Mouse (Mus musculus) intestine, embryonic 16.5 days (tissue): ENCODE data around the gene Lsm11. TPM values are rescaled to one million over a fixed set of nuclear protein-coding genes. Genes with fewer than 3 reads are reported as not detected.
A peak's percentile ranks its signal among the peaks of the same experiment; 100 is the strongest.

Source experiments
- ATAC-seq: fragments of 200-750 bp; cut with Nextera tagmentation; 2 replicates; pipeline ENCODE4 v1.8.0; 2017; ENCODE audit warnings: moderate TSS enrichment, moderate library complexity
- H3K27ac ChIP-seq: fragments of 300-500 bp; sonication (generic); 2 replicates; pipeline ENCODE4 v1.5.1; 2014; ENCODE audit warnings: mild to moderate bottlenecking, low read length
- H3K27me3 ChIP-seq: fragments of 300-500 bp; sonication (generic); replicated peaks from 2 replicates; pipeline ENCODE4 v1.6.1; 2014; ENCODE audit warnings: low read length, control low read depth, mixed read lengths; ENCODE audit not compliant: control insufficient read depth, insufficient read depth
- H3K36me3 ChIP-seq: fragments of 300-500 bp; sonication (generic); 2 replicates; pipeline ENCODE4 v1.6.1; 2014; ENCODE audit warnings: low read length, control low read depth; ENCODE audit not compliant: control insufficient read depth, insufficient read depth
- H3K4me1 ChIP-seq: fragments of 300-500 bp; sonication (generic); 2 replicates; pipeline ENCODE4 v1.6.1; 2014; ENCODE audit warnings: low read length, control low read depth, mixed read lengths; ENCODE audit not compliant: control insufficient read depth, insufficient read depth
- H3K4me2 ChIP-seq: fragments of 300-500 bp; sonication (generic); 2 replicates; pipeline ENCODE4 v1.6.1; 2014; ENCODE audit warnings: low read depth, low read length, control low read depth
- H3K4me3 ChIP-seq: fragments of 300-500 bp; sonication (generic); 2 replicates; pipeline ENCODE4 v1.5.1; 2014; ENCODE audit warnings: mild to moderate bottlenecking, low read length
- H3K9ac ChIP-seq: fragments of 300-500 bp; sonication (generic); 2 replicates; pipeline ENCODE4 v1.6.1; 2014; ENCODE audit warnings: low read depth, low read length
- H3K9me3 ChIP-seq: fragments of 300-500 bp; sonication (generic); 2 replicates; pipeline ENCODE4 v1.6.1; 2016; ENCODE audit warnings: low read length, control low read depth; ENCODE audit not compliant: control insufficient read depth
- WGBS: fragments of 180-500 bp; shearing (Covaris S2); extraction: QIAGEN DNeasy Blood & Tissue Kit; methylation state at CpG from one replicate; pipeline ENCODE4 v1.1.7; 2014; 5-methylcytosine and 5-hydroxymethylcytosine counted together
- polyA plus RNA-seq: library from polyadenylated mRNA; unstranded; fragments of >200 nt; fragmentation: Nextera tagmentation; extraction: Ambion mirVana; gene quantifications from 2 replicates; pipeline ENCODE4 v1.2.1, GENCODE M21; 2015

The Lsm11 gene
- polyA plus RNA-seq, 1 experiment from 2014 or later = 4.4 TPM

GRCm38 (mm10) chr11:45966896-45967295 lies 22.2 kb upstream of the Lsm11 start:
- Histone ChIP-seq H3K36me3 (no peaks in the 10 kb centered on the region), H3K4me1 (no peaks in the 10 kb centered on the region), H3K27me3 (no peaks in the 10 kb centered on the region), H3K27ac (no peak overlapping the region), H3K4me2 (no peak overlapping the region), H3K4me3 (no peak overlapping the region), H3K9me3 (no peaks in the 10 kb centered on the region), H3K9ac (no peak overlapping the region)
- 81% methylated on average over 4 of the region's 4 CpGs for WGBS
- ATAC-seq = no peak

DNA sequence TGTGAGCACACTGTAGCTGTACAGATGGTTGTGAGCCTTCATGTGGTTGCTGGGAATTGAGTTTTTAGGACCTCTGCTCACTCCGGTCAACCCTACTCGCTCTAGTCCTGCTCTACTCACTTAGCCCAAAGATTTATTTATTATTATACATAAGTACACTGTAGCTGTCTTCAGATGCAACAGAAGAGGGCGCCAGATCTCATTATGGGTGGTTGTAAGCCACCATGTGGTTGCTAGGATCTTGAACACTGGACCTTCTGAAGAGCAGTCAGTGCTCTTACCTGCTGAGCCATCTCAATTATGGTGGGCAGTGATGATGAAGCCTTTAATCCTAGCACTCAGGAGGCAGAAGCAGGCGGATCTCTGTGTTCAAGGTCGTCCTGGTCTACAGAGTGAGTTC lies 15.3 kb upstream of the Lsm11 start:
- no peak for ATAC-seq
- WGBS = 84% methylated on average over 5 of the region's 5 CpGs
- H3K9ac ChIP-seq = no peak overlapping the region

GRCm38 (mm10) chr11:45959598-45959997 lies 14.9 kb upstream of the Lsm11 start:
- no peaks in the 10 kb centered on the region for H3K9me3 ChIP-seq
- no peak for ATAC-seq
- H3K9ac ChIP-seq = no peak overlapping the region

More for the DNA sequence above, 15.3 kb upstream of the Lsm11 start:
- Histone ChIP-seq H3K36me3 (no peaks in the 10 kb centered on the region), H3K27ac (no peak overlapping the region), H3K4me2 (no peak overlapping the region), H3K4me1 (no peaks in the 10 kb centered on the region), H3K9me3 (no peaks in the 10 kb centered on the region), H3K27me3 (no peaks in the 10 kb centered on the region), H3K4me3 (no peak overlapping the region)

GRCm38 (mm10) chr11:45955127-45955627 lies 10.4 kb upstream of the Lsm11 start, which contains the start of gene Thg1l:
Thg1l (minus strand) TSS chr11:45955494.
- Histone ChIP-seq H3K4me1 (no peaks in the 10 kb centered on the region), H3K9ac (peak within 1 kb of the TSS; percentile 73), H3K4me2 (peak within 1 kb of the TSS; percentile 76), H3K9me3 (no peaks in the 10 kb centered on the region), H3K4me3 (peak within 1 kb of the TSS; percentile 82), H3K27ac (peak within 1 kb of the TSS; percentile 68), H3K27me3 (no peaks in the 10 kb centered on the region), H3K36me3 (no peaks in the 10 kb centered on the region)
- WGBS = under 1% methylated on average over 32 of the region's 32 CpGs
- peak; percentile 100 for ATAC-seq

More at GRCm38 (mm10) chr11:45959598-45959997, 14.9 kb upstream of the Lsm11 start:
- H3K4me3 ChIP-seq = no peak overlapping the region
- 79% methylated on average over 3 of the region's 3 CpGs for WGBS
- H3K27me3 ChIP-seq = no peaks in the 10 kb centered on the region
- H3K27ac ChIP-seq = no peak overlapping the region
- H3K36me3 ChIP-seq = no peaks in the 10 kb centered on the region
- H3K4me1 ChIP-seq = no peaks in the 10 kb centered on the region
- no peak overlapping the region for H3K4me2 ChIP-seq

- H3K4me1 ChIP-seq = peaks cover 9% of the 10 kb centered on the region
- 80% methylated on average over 2 of the region's 2 CpGs for WGBS
- H3K9ac ChIP-seq = no peak overlapping the region
- no peaks in the 10 kb centered on the region for H3K27me3 ChIP-seq
- no peak overlapping the region for H3K27ac ChIP-seq
- H3K4me2 ChIP-seq = no peak overlapping the region
- H3K4me3 ChIP-seq = no peak overlapping the region
- H3K36me3 ChIP-seq = peaks cover 7% of the 10 kb centered on the region; the same call in 1 of the 2 replicates
- H3K9me3 ChIP-seq = no peaks in the 10 kb centered on the region
- ATAC-seq = no peak
Observed at GRCm38 (mm10) chr11:45947491-45947890, 2.8 kb upstream of the Lsm11 start.

DNA sequence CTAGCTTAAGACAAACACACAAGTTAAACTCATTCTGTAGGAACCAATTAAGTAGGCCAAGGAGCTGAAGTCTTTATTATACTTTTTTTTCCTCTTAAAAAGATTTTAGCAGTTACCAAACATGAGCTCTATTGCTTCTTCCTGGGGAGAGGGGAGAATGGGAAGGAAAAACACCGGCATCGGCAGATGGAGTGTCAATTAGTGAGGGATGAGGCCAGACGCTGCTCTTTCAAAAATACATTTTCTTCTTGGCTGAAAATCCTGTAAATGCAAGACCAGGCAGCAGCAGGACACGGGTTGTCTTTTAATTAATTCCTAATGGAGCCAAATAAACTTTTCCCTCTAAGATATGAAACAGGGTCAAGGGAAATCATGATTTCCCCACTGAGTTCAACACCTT lies 2.1 kb upstream of the Lsm11 start:
- Histone ChIP-seq H3K4me2 (no peak overlapping the region), H3K27me3 (no peaks in the 10 kb centered on the region), H3K4me1 (peaks cover 9% of the 10 kb centered on the region), H3K27ac (no peak overlapping the region), H3K9ac (no peak overlapping the region), H3K36me3 (peaks cover 7% of the 10 kb centered on the region; the same call in 1 of the 2 replicates), H3K9me3 (no peaks in the 10 kb centered on the region), H3K4me3 (no peak overlapping the region)
- WGBS = 83% methylated on average over 4 of the region's 4 CpGs
- no peak for ATAC-seq

DNA sequence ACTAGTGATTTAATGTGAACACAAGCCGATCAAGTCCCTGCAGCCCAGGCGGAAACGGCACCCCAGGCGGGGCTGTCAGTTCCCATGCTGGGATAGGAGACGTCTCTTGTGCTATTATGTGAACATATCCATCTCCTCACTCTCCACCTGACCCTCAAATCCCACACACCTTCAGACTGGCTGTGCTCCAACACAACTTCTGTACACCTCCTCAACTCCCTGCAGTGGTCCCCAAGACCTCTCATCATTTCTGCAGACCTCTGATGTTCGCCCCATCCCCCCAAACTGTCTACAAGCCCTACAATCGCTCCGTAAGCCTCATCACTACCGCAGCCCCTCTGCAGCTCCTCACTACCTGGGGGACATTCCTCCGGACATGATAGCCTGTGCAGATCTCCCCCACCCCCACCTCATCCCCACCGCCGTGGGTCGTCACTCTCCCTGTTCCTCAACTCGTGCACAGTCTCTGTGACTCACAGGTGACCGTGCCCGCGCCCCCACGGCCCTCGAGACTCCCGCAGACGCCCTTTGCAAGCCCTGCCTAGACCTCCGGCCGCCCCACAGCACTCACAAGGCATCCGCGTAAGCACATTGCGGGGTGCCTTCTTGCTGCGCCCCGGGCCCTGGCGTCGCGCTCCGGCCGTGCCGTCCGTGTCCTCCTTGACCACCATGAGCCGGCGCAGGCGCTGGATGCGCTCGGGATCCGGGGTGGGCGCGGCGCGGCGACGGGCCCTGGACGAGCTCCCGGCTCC lies 668 bp downstream of the Lsm11 start:
- peak overlapping the region; percentile 47 for H3K27ac ChIP-seq
- H3K9me3 ChIP-seq = no peaks in the 10 kb centered on the region
- peak overlapping the region; percentile 90 for H3K4me3 ChIP-seq
- H3K9ac ChIP-seq = peak overlapping the region; percentile 91
- under 1% methylated on average over 40 of the region's 49 CpGs for WGBS
- peaks cover 9% of the 10 kb centered on the region for H3K4me1 ChIP-seq
- peak overlapping the region; percentile 83 for H3K4me2 ChIP-seq
- H3K36me3 ChIP-seq = no peaks in the 10 kb centered on the region
- peak; percentile 59 for ATAC-seq
- no peaks in the 10 kb centered on the region for H3K27me3 ChIP-seq

GRCm38 (mm10) chr11:45943108-45943705 lies 1.5 kb downstream of the Lsm11 start:
- Histone ChIP-seq H3K4me2 (peak overlapping the region; percentile 83), H3K27me3 (no peaks in the 10 kb centered on the region), H3K36me3 (no peaks in the 10 kb centered on the region), H3K4me3 (peak overlapping the region; percentile 90), H3K4me1 (peaks cover 9% of the 10 kb centered on the region), H3K9ac (peak overlapping the region; percentile 91), H3K27ac (no peak overlapping the region), H3K9me3 (no peaks in the 10 kb centered on the region)
- ATAC-seq = no peak
- WGBS = 47% methylated on average over 7 of the region's 7 CpGs

DNA sequence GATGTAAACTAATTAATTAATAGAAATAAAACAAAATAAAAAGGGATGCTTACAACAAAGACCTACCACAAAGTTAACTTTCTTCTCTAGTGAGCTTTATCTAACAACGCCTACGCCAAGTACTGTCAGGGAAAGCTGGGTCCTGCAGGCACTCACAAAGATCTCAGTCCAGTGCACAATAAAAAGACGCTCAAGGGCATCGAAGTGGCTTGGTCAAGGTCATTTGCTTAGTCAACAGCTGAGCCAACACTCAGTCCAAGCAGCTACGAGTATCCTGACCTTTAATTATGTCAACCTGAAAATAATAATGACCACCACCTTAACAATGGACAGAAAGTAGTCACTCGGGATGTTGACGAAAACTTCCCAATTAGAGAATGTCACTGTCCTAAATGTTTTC lies 2.5 kb downstream of the Lsm11 start:
- Histone ChIP-seq H3K4me2 (no peak overlapping the region), H3K4me1 (peaks cover 9% of the 10 kb centered on the region), H3K9ac (no peak overlapping the region), H3K27ac (no peak overlapping the region), H3K4me3 (no peak overlapping the region), H3K9me3 (no peaks in the 10 kb centered on the region), H3K36me3 (no peaks in the 10 kb centered on the region), H3K27me3 (no peaks in the 10 kb centered on the region)
- WGBS = 93% methylated on average over 7 of the region's 7 CpGs
- no peak for ATAC-seq
